Comparison of ENCODE assay signal across 8 mouse cellular contexts in genomic region chr11:3894406-3895281, GRCm38 (mm10). TPM values are rescaled to one million over a fixed set of nuclear protein-coding genes. Genes with fewer than 3 reads are reported as not detected.
DNase-seq lines count a peak whose midpoint lies in the region; ATAC-seq and TF ChIP-seq lines count a peak whose summit lies in the region.

Gene 4921536K21Rik (minus strand): TSS chr11:3895098.
Gene Dusp18 (plus strand): TSS chr11:3895240.

- no peaks in the 10 kb centered on the region for H3K27me3 ChIP-seq in embryonic facial prominence, embryonic 10.5 days (replicated peaks; ENCODE audit: low read depth, poor library complexity, severe bottlenecking)
- H3K27me3 ChIP-seq in intestine, postnatal 0 days (replicated peaks; ENCODE audit: control insufficient read depth, insufficient read depth, low read length) = no peaks in the 10 kb centered on the region
- no peaks in the 10 kb centered on the region for H3K27me3 ChIP-seq in midbrain, embryonic 10.5 days (ENCODE audit: low read depth, poor library complexity, severe bottlenecking)

- H3K9ac ChIP-seq in intestine, postnatal 0 days (ENCODE audit: low read depth, low read length) = peak within 1 kb of the TSS; percentile 32; the same call in 1 of the 2 replicates

- peak; percentile 95 for DNase-seq in adrenal gland, postnatal 14 days
- DNase-seq in embryonic facial prominence, embryonic 10.5 days (ENCODE audit: low spot score) = peak; percentile 97
- DNase-seq in left cerebral cortex, postnatal 36 days (ENCODE audit: low spot score in 2 of 2) = peak; percentile 95
- peak; percentile 98 for DNase-seq in midbrain, embryonic 10.5 days (ENCODE audit: low spot score)
- DNase-seq in right cerebral cortex, postnatal 4 days = peak; percentile 92
- DNase-seq in yolk sac, embryonic 10.5 days (ENCODE audit: low spot score) = peak; percentile 95

- peaks cover 13% of the 10 kb centered on the region for H3K4me1 ChIP-seq in embryonic facial prominence, embryonic 10.5 days
- no peaks in the 10 kb centered on the region for H3K4me1 ChIP-seq in intestine, postnatal 0 days (replicated peaks; ENCODE audit: control insufficient read depth, insufficient read depth, low read length)
- peaks cover 24% of the 10 kb centered on the region for H3K4me1 ChIP-seq in midbrain, embryonic 10.5 days

- H3K9me3 ChIP-seq in embryonic facial prominence, embryonic 10.5 days = no peaks in the 10 kb centered on the region
- H3K9me3 ChIP-seq in intestine, postnatal 0 days (ENCODE audit: control insufficient read depth) = no peaks in the 10 kb centered on the region
- no peaks in the 10 kb centered on the region for H3K9me3 ChIP-seq in midbrain, embryonic 10.5 days (replicated peaks)

- H3K36me3 ChIP-seq in embryonic facial prominence, embryonic 10.5 days (replicated peaks) = peaks cover 31% of the 10 kb centered on the region
- peaks cover 7% of the 10 kb centered on the region; the same call in 1 of the 2 replicates for H3K36me3 ChIP-seq in intestine, postnatal 0 days (ENCODE audit: control insufficient read depth, insufficient read depth)
- H3K36me3 ChIP-seq in midbrain, embryonic 10.5 days = peaks cover 32% of the 10 kb centered on the region

- peak; percentile 97 for ATAC-seq in granulocyte monocyte progenitor cell, adult 5-6 weeks (replicated peaks; ENCODE audit: poor library complexity, severe bottlenecking)
- peak; percentile 96 for ATAC-seq in intestine, postnatal 0 days

- no peak for TF ChIP-seq CTCF in intestine, postnatal 0 days (IDR thresholded peaks at IDR 0.05; ENCODE audit: low read depth)

- WGBS in embryonic facial prominence, embryonic 10.5 days = 2% methylated on average over 46 of the region's 46 CpGs
- WGBS in intestine, postnatal 0 days = 6% methylated on average over 46 of the region's 46 CpGs
- 3% methylated on average over 46 of the region's 46 CpGs for WGBS in midbrain, embryonic 10.5 days

- H3K4me2 ChIP-seq in intestine, postnatal 0 days (replicated peaks; ENCODE audit: low read depth) = peak within 1 kb of the TSS; percentile 87

- intact Hi-C loops in left cerebral cortex, postnatal 36 days (cut with DNase I) = loop anchor here (2.0 kb wide), 1 partner anchor 18 kb away; no protein-coding TSS in a partner anchor

- H3K4me3 ChIP-seq in embryonic facial prominence, embryonic 10.5 days = peak within 1 kb of the TSS; percentile 67
- peak within 1 kb of the TSS; percentile 40 for H3K4me3 ChIP-seq in intestine, postnatal 0 days (ENCODE audit: low read depth, low read length)
- H3K4me3 ChIP-seq in midbrain, embryonic 10.5 days = peak within 1 kb of the TSS; percentile 57

- H3K27ac ChIP-seq in embryonic facial prominence, embryonic 10.5 days (replicated peaks) = peak within 1 kb of the TSS; percentile 92
- peak within 1 kb of the TSS; percentile 80 for H3K27ac ChIP-seq in intestine, postnatal 0 days (ENCODE audit: low read depth, low read length)
- peak within 1 kb of the TSS; percentile 92 for H3K27ac ChIP-seq in midbrain, embryonic 10.5 days (replicated peaks)

RNA-seq across cellular contexts. Expression of gene 4921536K21Rik, which starts in this region (rescaled TPM):
- total RNA-seq in adrenal gland, postnatal 14 days (2021) = 0.59 and 0.83 TPM in 2 replicates
- polyA plus RNA-seq in embryonic facial prominence, embryonic 10.5 days (2016; fragmentation: Nextera tagmentation; extraction: Ambion mirVana) = 0.61 and 0.97 TPM in 2 replicates
- not detected in 2 replicates for total RNA-seq in granulocyte monocyte progenitor cell, adult 5-6 weeks (2014; fragmentation: Nextera tagmentation)
- not detected in 2 replicates for total RNA-seq in granulocyte monocyte progenitor cell, adult 5-6 weeks (2017)
- 0.09 and 0.20 TPM in 2 replicates for polyA plus RNA-seq in intestine, postnatal 0 days (2015; fragmentation: Nextera tagmentation; extraction: Ambion mirVana)
- under 1 TPM; 0.32 to 0.70 TPM for total RNA-seq in left cerebral cortex, postnatal 36 days (2021)
- 1.4 and 1.5 TPM in 2 replicates for polyA plus RNA-seq in midbrain, embryonic 10.5 days (2016; fragmentation: Nextera tagmentation; extraction: Ambion mirVana)

RNA-seq across cellular contexts. Expression of gene Dusp18, which starts in this region (rescaled TPM):
- 4.3 and 5.2 TPM in 2 replicates for total RNA-seq in adrenal gland, postnatal 14 days (2021)
- polyA plus RNA-seq in embryonic facial prominence, embryonic 10.5 days (2016; fragmentation: Nextera tagmentation; extraction: Ambion mirVana) = 16.6 and 17.0 TPM in 2 replicates
- 0.39 and 1.7 TPM in 2 replicates for total RNA-seq in granulocyte monocyte progenitor cell, adult 5-6 weeks (2014; fragmentation: Nextera tagmentation)
- 0.60 and 0.67 TPM in 2 replicates for total RNA-seq in granulocyte monocyte progenitor cell, adult 5-6 weeks (2017)
- polyA plus RNA-seq in intestine, postnatal 0 days (2015; fragmentation: Nextera tagmentation; extraction: Ambion mirVana) = 2.4 and 2.5 TPM in 2 replicates
- total RNA-seq in left cerebral cortex, postnatal 36 days (2021) = 10 to 100 TPM; 23.7 to 26.4 TPM
- polyA plus RNA-seq in midbrain, embryonic 10.5 days (2016; fragmentation: Nextera tagmentation; extraction: Ambion mirVana) = 18.9 and 23.2 TPM in 2 replicates

Comparison
In these comparisons a context has a peak if more than half of its experiments do, and no peak if none do; other contexts are left out.
1. Peak in every context shown above with its lines: DNase-seq, ATAC-seq, H3K4me3 ChIP-seq and H3K27ac ChIP-seq.